Mouse (Mus musculus) erythroblast, adult 5-6 weeks (primary cell): ENCODE measurements around the gene Il23a. TPM values are rescaled to one million over a fixed set of nuclear protein-coding genes. Genes with fewer than 3 reads are reported as not detected.
A peak's percentile ranks its signal among the peaks of the same experiment; 100 is the strongest.
"Not testable (repeated sequence)": the region's sequence is repeated elsewhere in the genome, so short reads cannot be mapped to it uniquely, and the experiment has no call there.

ENCODE experiments used
- ATAC-seq: replicated peaks from 2 replicates; pipeline ENCODE4 v1.8.0; 2016; ENCODE audit warnings: moderate number of reproducible peaks, mild to moderate bottlenecking, moderate TSS enrichment, inconsistent platforms; ENCODE audit not compliant: poor library complexity, low FRiP score, severe bottlenecking
- total RNA-seq, 2 experiments: library from RNA; stranded (forward) in 1 of 2; stranded (reverse) in 1 of 2; fragments of 150-400 nt in 1 of 2; fragments of 200-764, 138-1000 nt in 1 of 2; gene quantifications; 2 replicates each; pipeline versions ENCODE4 v1.2.3 to v1.2.4; 2015 to 2017; ENCODE audit warnings: low replicate concordance in 2 of 2

Gene Il23a
- total RNA-seq, 2 experiments from 2014 or later = not detected

DNA sequence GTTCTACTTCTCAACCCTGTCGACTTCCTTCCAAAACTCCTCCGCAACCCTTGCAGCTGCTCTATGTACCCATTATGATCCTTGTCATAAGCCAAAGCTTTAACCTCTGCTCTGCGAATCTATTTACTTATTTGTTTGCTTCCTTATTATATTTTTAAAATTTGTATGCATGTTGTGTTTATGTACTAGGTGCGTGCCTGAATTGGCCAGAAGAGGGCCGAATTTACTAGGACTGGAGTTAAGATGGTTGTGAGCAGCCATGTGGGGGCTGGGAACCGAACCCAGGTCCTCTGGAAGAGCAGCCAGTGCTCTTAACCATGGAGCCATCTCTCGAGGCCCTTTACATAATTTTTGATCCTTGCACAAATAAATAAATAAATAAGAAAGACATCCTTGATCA lies 27.7 kb downstream of the Il23a start:
- ATAC-seq = no peak

DNA sequence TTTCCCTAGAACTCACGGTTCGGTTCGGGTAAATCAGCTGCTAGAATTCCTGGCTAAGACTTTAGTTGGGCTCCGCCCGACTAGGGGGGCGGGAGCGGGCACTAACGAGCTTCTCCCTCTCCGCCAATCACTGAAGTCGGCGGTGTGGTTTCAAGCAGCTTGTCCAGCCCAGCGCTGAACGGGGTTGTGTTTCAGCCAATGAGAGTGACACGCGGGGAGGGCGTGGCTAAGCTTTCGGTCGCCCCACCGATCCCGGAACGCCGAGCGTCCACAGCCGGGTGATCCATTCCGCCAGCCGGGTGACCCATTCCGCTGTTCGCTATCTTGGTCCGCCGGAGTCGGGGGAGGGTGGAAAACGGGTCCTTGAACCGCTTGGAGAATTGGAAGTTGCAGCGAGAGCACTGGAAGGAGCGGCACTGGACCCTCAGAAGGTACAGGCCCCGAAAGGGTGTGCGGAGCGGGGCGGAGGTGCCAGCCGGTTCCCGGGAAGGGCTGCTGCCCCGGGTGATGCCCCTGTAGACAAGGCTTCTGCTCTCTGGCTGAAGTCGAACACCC lies 28.2 kb downstream of the Il23a start, which contains the start of gene Stat2:
TSS of gene Stat2 (plus strand) at position 273 of the 555 bp plus-strand sequence.
- peak; percentile 97 for ATAC-seq

DNA sequence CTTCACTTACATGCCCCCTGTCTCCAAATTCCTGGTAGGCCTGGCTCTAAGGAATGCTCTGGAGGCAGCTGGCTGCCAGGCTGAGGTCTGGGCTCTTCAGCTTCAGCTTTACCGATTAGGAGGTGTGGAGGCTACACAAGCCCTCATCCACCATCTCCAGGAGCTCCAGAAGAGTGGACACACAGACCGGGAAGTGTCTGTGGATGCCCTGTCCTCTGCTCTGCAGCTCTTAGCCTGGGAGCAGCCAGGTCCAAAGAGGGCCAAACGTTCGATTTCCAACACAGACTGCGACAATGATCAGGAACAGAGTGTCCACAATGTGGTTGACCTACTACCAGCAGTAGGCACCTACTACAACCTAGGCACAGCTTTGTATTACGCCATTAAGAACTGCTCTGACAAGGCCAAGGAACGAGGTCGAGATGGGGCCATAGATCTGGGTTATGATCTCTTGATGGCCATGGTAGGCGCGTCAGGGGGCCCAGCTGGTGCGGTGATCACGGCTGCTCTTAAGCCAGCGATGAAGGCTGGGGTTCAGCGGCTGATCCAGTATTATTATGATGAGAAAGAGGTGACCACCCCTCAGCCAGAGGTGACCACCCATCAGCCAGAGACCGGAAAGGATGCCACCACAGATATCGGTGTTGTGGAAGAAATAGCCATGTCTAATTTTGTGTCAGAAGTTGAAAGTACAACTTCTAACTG lies 29.2 kb downstream of the Il23a start:
- no peak for ATAC-seq

- ATAC-seq = no peak
Observed at GRCm38 (mm10) chr10:128268371-128268770, 30.2 kb downstream of the Il23a start, which contains the start of gene Apof. Apof (plus strand) TSS chr10:128268671.

- no peak for ATAC-seq
Observed at GRCm38 (mm10) chr10:128263393-128264310, 34.9 kb downstream of the Il23a start.

DNA sequence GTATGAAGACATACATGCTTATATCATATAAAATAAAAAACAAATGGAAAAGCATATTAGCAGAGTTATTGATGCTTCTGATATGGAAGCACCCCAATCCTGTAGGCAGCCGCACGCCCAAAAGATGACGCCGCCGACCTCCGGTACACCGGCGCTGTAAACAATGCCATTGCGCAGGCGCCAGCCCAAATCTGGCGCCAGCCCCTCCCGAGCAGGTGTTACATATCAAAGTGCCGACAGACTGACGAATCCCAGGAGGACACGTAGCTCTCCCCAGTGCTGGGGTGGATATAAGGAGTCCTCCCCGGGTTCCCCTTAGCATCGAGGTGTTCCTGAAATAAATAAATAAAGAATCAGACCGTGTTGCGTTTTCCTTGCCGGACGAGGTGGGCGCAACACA lies 36.3 kb downstream of the Il23a start:
- no peak for ATAC-seq

- not testable (repeated sequence) for ATAC-seq
Observed at GRCm38 (mm10) chr10:128260376-128260775, 38.2 kb downstream of the Il23a start.

DNA sequence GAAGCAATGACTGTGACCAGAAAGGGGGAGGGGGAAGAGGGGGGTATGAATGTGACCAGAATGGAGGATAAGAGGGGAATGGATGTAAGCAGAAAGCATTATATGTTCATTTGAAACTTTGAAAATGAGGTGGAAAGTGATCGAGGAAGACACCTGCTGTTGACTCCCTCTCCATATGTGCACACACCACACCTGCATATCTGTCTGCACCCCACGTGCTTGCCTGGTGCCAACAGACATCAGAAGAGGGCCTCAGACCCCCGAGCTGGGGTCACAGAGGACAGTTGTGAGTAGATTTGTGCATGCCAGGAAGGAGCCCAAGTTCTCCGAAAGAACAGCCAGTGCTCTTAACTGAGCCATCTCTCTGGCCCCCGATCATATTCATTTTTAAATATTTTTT lies 38.6 kb downstream of the Il23a start:
- ATAC-seq = no peak

DNA sequence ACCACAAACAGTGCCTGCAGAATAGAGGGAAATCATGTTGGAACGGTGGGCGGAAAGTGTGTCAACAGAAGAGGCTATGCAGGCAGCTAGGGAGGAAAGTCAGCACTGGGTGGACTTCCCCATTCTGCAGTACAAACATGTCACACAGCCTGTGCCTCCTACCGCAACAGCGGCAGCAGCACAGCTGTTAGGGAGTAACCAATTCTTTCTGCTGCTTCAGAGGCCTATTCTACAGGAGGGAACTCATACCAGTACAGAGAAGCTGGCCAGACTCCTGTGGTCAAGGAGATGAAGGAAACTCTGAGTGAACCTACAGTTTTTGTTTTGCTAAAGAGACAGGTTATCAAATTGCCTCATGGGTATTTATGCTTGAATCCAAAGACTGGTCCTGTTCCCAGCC lies 39.6 kb downstream of the Il23a start:
- no peak for ATAC-seq

GRCm38 (mm10) chr10:128256328-128256727 lies 42.2 kb downstream of the Il23a start:
- no peak for ATAC-seq

- no peak for ATAC-seq
Observed at GRCm38 (mm10) chr10:128255925-128256324, 42.6 kb downstream of the Il23a start.

- ATAC-seq = no peak
Observed at GRCm38 (mm10) chr10:128253677-128254255, 44.8 kb downstream of the Il23a start, which contains the start of gene Apon. Apon (plus strand) TSS chr10:128254096.

DNA sequence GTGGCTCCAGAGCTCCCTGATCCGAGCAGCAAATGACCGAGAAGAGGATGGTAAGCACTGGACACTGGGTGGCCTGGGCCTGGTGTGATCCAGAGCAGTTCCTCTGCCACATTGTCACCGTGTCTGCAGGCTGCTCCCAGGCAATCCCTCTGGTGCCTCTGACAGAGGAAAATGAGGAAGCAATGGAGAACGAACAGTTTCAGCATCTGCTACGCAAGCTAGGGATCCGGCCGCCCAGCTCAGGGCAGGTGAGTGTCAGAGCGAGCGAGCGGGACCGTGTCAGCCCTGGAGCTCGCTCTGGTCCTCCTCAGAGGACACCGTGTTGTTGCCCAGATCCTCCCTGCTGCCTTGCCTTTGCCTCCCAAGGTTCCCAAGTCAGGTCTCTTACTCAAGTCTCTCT lies 48.0 kb downstream of the Il23a start:
- no peak for ATAC-seq

DNA sequence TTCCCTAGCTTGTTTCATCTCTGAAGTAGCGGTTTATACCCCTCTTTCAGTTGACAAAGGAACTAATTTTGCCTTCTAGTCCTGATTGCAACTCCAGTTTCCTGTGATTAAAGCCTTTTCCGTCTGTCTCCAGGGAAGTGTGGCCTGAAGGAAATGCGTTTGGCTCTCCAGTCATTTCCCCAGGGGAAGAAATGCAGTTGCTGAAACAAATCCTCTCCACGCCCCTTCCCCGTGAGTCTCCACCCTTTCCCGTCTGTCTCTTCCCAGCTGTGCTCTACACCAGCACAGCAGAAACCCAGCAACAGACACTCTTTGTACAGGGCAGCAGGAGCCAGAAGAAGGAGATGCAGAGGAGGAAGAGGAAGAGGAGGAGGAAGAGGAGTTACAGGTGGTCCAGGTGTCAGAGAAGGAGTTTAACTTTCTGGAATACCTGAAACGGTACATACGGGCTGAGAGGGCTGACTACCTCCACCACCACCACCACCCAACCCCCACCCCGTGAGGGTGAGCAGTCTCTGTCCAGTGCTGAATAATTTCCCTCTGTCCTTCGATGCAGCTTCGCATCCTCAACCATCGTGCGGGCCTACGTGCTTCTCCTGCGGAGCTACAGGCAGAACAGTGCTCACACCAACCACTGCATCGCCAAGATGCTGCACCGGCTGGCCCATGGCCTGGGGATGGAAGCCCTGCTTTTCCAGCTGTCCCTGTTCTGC lies 51.4 kb downstream of the Il23a start:
- no peak for ATAC-seq

Other genes starting within 250 kb of the Il23a start
- 44.0 and 46.6 TPM in 2 replicates for gene Ptges3, start 239.8 kb downstream of the Il23a start, total RNA-seq (2015; ENCODE audit: low replicate concordance)
- 65.1 and 65.8 TPM in 2 replicates for gene Ptges3, start 239.8 kb downstream of the Il23a start, total RNA-seq (2017; ENCODE audit: low replicate concordance)
- 477 and 544 TPM in 2 replicates for gene Atp5b, start 215.5 kb downstream of the Il23a start, total RNA-seq (2015; ENCODE audit: low replicate concordance)
- 410 and 537 TPM in 2 replicates for gene Atp5b, start 215.5 kb downstream of the Il23a start, total RNA-seq (2017; ENCODE audit: low replicate concordance)
- gene Baz2a, start 207.2 kb downstream of the Il23a start, total RNA-seq (2015; ENCODE audit: low replicate concordance) = 80.3 and 86.5 TPM in 2 replicates
- gene Baz2a, start 207.2 kb downstream of the Il23a start, total RNA-seq (2017; ENCODE audit: low replicate concordance) = 71.0 and 73.5 TPM in 2 replicates
- gene Rbms2, start 118.5 kb downstream of the Il23a start, total RNA-seq (2015; ENCODE audit: low replicate concordance) = 1.9 and 5.0 TPM in 2 replicates
- 0.51 and 6.8 TPM in 2 replicates for gene Rbms2, start 118.5 kb downstream of the Il23a start, total RNA-seq (2017; ENCODE audit: low replicate concordance)
- 3.8 TPM in 2 replicates for gene Gls2, start 104.3 kb downstream of the Il23a start, total RNA-seq (2015; ENCODE audit: low replicate concordance)
- gene Gls2, start 104.3 kb downstream of the Il23a start, total RNA-seq (2017; ENCODE audit: low replicate concordance) = 0.60 and 0.84 TPM in 2 replicates
- 6.3 and 6.7 TPM in 2 replicates for gene Spryd4, start 86.9 kb downstream of the Il23a start, total RNA-seq (2015; ENCODE audit: low replicate concordance)
- gene Spryd4, start 86.9 kb downstream of the Il23a start, total RNA-seq (2017; ENCODE audit: low replicate concordance) = 1.4 and 3.1 TPM in 2 replicates
- not detected in 2 replicates for gene Mip, start 72.9 kb downstream of the Il23a start, total RNA-seq (2015; ENCODE audit: low replicate concordance)
- gene Mip, start 72.9 kb downstream of the Il23a start, total RNA-seq (2017; ENCODE audit: low replicate concordance) = 0.84 and 0.85 TPM in 2 replicates
- gene Timeless, start 66.7 kb downstream of the Il23a start, total RNA-seq (2015; ENCODE audit: low replicate concordance) = 4.0 and 6.3 TPM in 2 replicates
- gene Timeless, start 66.7 kb downstream of the Il23a start, total RNA-seq (2017; ENCODE audit: low replicate concordance) = 39.4 and 44.5 TPM in 2 replicates
- 1.7 TPM in 1 of 2 replicates, not detected in the other for gene Apon, start 44.7 kb downstream of the Il23a start, total RNA-seq (2015; ENCODE audit: low replicate concordance)
- 1.5 TPM in 1 of 2 replicates, not detected in the other for gene Apon, start 44.7 kb downstream of the Il23a start, total RNA-seq (2017; ENCODE audit: low replicate concordance)
- not detected in 2 replicates for gene Apof, start 30.1 kb downstream of the Il23a start, total RNA-seq (2015; ENCODE audit: low replicate concordance)
- gene Apof, start 30.1 kb downstream of the Il23a start, total RNA-seq (2017; ENCODE audit: low replicate concordance) = not detected in 2 replicates
- gene Stat2, start 28.2 kb downstream of the Il23a start, total RNA-seq (2015; ENCODE audit: low replicate concordance) = 14.8 and 25.1 TPM in 2 replicates
- gene Stat2, start 28.2 kb downstream of the Il23a start, total RNA-seq (2017; ENCODE audit: low replicate concordance) = 16.0 and 25.2 TPM in 2 replicates
- gene Pan2, start 4.6 kb upstream of the Il23a start, total RNA-seq (2015; ENCODE audit: low replicate concordance) = 7.9 and 8.8 TPM in 2 replicates
- 7.5 and 8.9 TPM in 2 replicates for gene Pan2, start 4.6 kb upstream of the Il23a start, total RNA-seq (2017; ENCODE audit: low replicate concordance)
- 30.7 and 48.6 TPM in 2 replicates for gene Cnpy2, start 23.7 kb upstream of the Il23a start, total RNA-seq (2015; ENCODE audit: low replicate concordance)
- 15.5 and 38.3 TPM in 2 replicates for gene Cnpy2, start 23.7 kb upstream of the Il23a start, total RNA-seq (2017; ENCODE audit: low replicate concordance)
- gene Cs, start 39.0 kb upstream of the Il23a start, total RNA-seq (2015; ENCODE audit: low replicate concordance) = 60.5 and 67.5 TPM in 2 replicates
- 26.2 and 30.6 TPM in 2 replicates for gene Cs, start 39.0 kb upstream of the Il23a start, total RNA-seq (2017; ENCODE audit: low replicate concordance)
- 1.9 and 5.6 TPM in 2 replicates for gene Coq10a, start 70.2 kb upstream of the Il23a start, total RNA-seq (2015; ENCODE audit: low replicate concordance)
- gene Coq10a, start 70.2 kb upstream of the Il23a start, total RNA-seq (2017; ENCODE audit: low replicate concordance) = 2.8 and 3.2 TPM in 2 replicates
- gene Ankrd52, start 78.4 kb upstream of the Il23a start, total RNA-seq (2015; ENCODE audit: low replicate concordance) = 7.7 and 30.0 TPM in 2 replicates
- gene Ankrd52, start 78.4 kb upstream of the Il23a start, total RNA-seq (2017; ENCODE audit: low replicate concordance) = 2.9 and 3.5 TPM in 2 replicates
- gene Slc39a5, start 102.5 kb upstream of the Il23a start, total RNA-seq (2015; ENCODE audit: low replicate concordance) = not detected in 2 replicates
- not detected in 2 replicates for gene Slc39a5, start 102.5 kb upstream of the Il23a start, total RNA-seq (2017; ENCODE audit: low replicate concordance)
- 11.1 and 20.1 TPM in 2 replicates for gene Nabp2, start 112.7 kb upstream of the Il23a start, total RNA-seq (2015; ENCODE audit: low replicate concordance)
- 7.4 and 15.2 TPM in 2 replicates for gene Nabp2, start 112.7 kb upstream of the Il23a start, total RNA-seq (2017; ENCODE audit: low replicate concordance)
- gene Rnf41, start 112.9 kb upstream of the Il23a start, total RNA-seq (2015; ENCODE audit: low replicate concordance) = 2.9 and 4.6 TPM in 2 replicates
- gene Rnf41, start 112.9 kb upstream of the Il23a start, total RNA-seq (2017; ENCODE audit: low replicate concordance) = 2.9 and 3.3 TPM in 2 replicates
- 22.1 and 31.6 TPM in 2 replicates for gene Smarcc2, start 160.5 kb upstream of the Il23a start, total RNA-seq (2015; ENCODE audit: low replicate concordance)
- gene Smarcc2, start 160.5 kb upstream of the Il23a start, total RNA-seq (2017; ENCODE audit: low replicate concordance) = 29.0 and 34.7 TPM in 2 replicates
- gene Myl6, start 195.4 kb upstream of the Il23a start, total RNA-seq (2015; ENCODE audit: low replicate concordance) = 410 and 475 TPM in 2 replicates
- gene Myl6, start 195.4 kb upstream of the Il23a start, total RNA-seq (2017; ENCODE audit: low replicate concordance) = 558 TPM in 2 replicates
- 5.4 TPM in 1 of 2 replicates, not detected in the other for gene Myl6b, start 199.9 kb upstream of the Il23a start, total RNA-seq (2015; ENCODE audit: low replicate concordance)
- 0.85 TPM in 1 of 2 replicates, not detected in the other for gene Myl6b, start 199.9 kb upstream of the Il23a start, total RNA-seq (2017; ENCODE audit: low replicate concordance)
- gene Esyt1, start 227.1 kb upstream of the Il23a start, total RNA-seq (2015; ENCODE audit: low replicate concordance) = 15.2 and 16.9 TPM in 2 replicates
- 24.8 and 27.9 TPM in 2 replicates for gene Esyt1, start 227.1 kb upstream of the Il23a start, total RNA-seq (2017; ENCODE audit: low replicate concordance)
- gene Zc3h10, start 249.0 kb upstream of the Il23a start, total RNA-seq (2015; ENCODE audit: low replicate concordance) = 0.19 and 0.63 TPM in 2 replicates
- 2.8 and 3.2 TPM in 2 replicates for gene Zc3h10, start 249.0 kb upstream of the Il23a start, total RNA-seq (2017; ENCODE audit: low replicate concordance)